Mouse (Mus musculus) kidney, postnatal 14 days (tissue): ENCODE data around the gene Col15a1.

Experiments
- DNase-seq: peaks from one replicate; pipeline ENCODE4 v3.0.0; 2022; ENCODE audit warnings: mixed read lengths

Gene Col15a1

GRCm38 (mm10) chr4:47311467-47311866, 103.5 kb downstream of the Col15a1 start:
- DNase-seq: no peak

GRCm38 (mm10) chr4:47311929-47312328, 104.0 kb downstream of the Col15a1 start:
- no peak for DNase-seq

GRCm38 (mm10) chr4:47312676-47313075, 104.7 kb downstream of the Col15a1 start:
- DNase-seq: no peak

- DNase-seq: no peak
Measured at GRCm38 (mm10) chr4:47313710-47314410, 105.9 kb downstream of the Col15a1 start.

GRCm38 (mm10) chr4:47315458-47315857, 107.5 kb downstream of the Col15a1 start:
- no peak for DNase-seq

GRCm38 (mm10) chr4:47316432-47316831, 108.5 kb downstream of the Col15a1 start:
- DNase-seq: no peak

GRCm38 (mm10) chr4:47319561-47320321, 111.8 kb downstream of the Col15a1 start:
- DNase-seq: no peak

- DNase-seq: no peak
Measured at GRCm38 (mm10) chr4:47322315-47322714, 114.4 kb downstream of the Col15a1 start.

GRCm38 (mm10) chr4:47324206-47324605, 116.2 kb downstream of the Col15a1 start:
- no peak for DNase-seq

GRCm38 (mm10) chr4:47327782-47328181, 119.8 kb downstream of the Col15a1 start:
- no peak for DNase-seq

GRCm38 (mm10) chr4:47329285-47329684, 121.3 kb downstream of the Col15a1 start:
- DNase-seq: no peak

- no peak for DNase-seq
Measured at GRCm38 (mm10) chr4:47330378-47331052, 122.6 kb downstream of the Col15a1 start.

GRCm38 (mm10) chr4:47332812-47333343, 124.9 kb downstream of the Col15a1 start:
- DNase-seq: no peak

- no peak for DNase-seq
Measured at GRCm38 (mm10) chr4:47333541-47333940, 125.6 kb downstream of the Col15a1 start.

- DNase-seq: no peak
Measured at GRCm38 (mm10) chr4:47336941-47337600, 129.1 kb downstream of the Col15a1 start.

GRCm38 (mm10) chr4:47342632-47343031, 134.7 kb downstream of the Col15a1 start:
- no peak for DNase-seq

- DNase-seq: no peak
Measured at GRCm38 (mm10) chr4:47347022-47347421, 139.1 kb downstream of the Col15a1 start.

GRCm38 (mm10) chr4:47349759-47350158, 141.8 kb downstream of the Col15a1 start:
- peak; percentile 70 for DNase-seq

GRCm38 (mm10) chr4:47351386-47352049, 143.6 kb downstream of the Col15a1 start:
- DNase-seq: peak; percentile 64

- peak; percentile 62 for DNase-seq
Measured at GRCm38 (mm10) chr4:47352061-47352661, 144.2 kb downstream of the Col15a1 start.

- DNase-seq: peak; percentile 100
Measured at GRCm38 (mm10) chr4:47352803-47353388, 144.9 kb downstream of the Col15a1 start, which contains the start of gene Tgfbr1. Tgfbr1 (plus strand) TSS chr4:47353222.
